Mouse (Mus musculus) kidney, adult 2 months (tissue): Measurements from ENCODE around the gene Hnrnpul2.

Experiments used
- CTCF ChIP-seq: fragments of 200-500 bp; conservative IDR thresholded peaks from 2 replicates; pipeline ENCODE4 v1.5.1; 2011; ENCODE audit warnings: low read depth, mild to moderate bottlenecking, control low read depth, low read length, moderate library complexity, mixed read lengths; ENCODE audit not compliant: insufficient read depth, insufficient read length
- POLR2A ChIP-seq: fragments of 200-500 bp; IDR thresholded peaks from one replicate; pipeline ENCODE4 v1.6.1; 2011; ENCODE audit warnings: low read depth, low read length, control low read depth

DNA sequence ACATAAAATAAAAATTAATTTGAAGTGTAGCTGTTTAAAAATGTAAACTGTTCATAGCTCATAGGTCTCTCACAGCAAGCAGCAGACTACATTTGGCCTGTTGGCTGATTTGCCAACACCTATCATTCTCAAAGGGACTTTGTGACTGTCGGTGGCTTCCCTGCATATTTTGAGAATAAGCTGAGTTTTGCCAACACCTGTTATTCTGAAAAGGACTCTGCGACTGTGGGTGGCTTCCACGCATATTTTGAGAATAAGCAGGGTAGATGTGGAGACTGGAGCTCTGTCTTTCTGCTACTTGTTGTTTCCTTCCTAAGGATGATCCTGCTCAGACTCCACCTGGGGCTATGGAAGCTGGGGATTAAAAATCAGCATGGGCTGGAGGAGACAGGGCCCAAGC is 33.3 kb downstream of the Hnrnpul2 start:
- TF ChIP-seq CTCF (no peak), POLR2A (no peak)
